Mouse (Mus musculus) cerebellum, postnatal 36 days (tissue): ENCODE measurements around the gene Ivns1abp.
"Not testable (repeated sequence)": the region's sequence is repeated elsewhere in the genome, so short reads cannot be mapped to it uniquely, and the experiment has no call there.

Experiments
- DNase-seq, 2 experiments: peaks; one replicate each; pipeline ENCODE4 v3.0.0; 2021 to 2022; ENCODE audit warnings: mixed read lengths in 2 of 2

Gene Ivns1abp

DNA sequence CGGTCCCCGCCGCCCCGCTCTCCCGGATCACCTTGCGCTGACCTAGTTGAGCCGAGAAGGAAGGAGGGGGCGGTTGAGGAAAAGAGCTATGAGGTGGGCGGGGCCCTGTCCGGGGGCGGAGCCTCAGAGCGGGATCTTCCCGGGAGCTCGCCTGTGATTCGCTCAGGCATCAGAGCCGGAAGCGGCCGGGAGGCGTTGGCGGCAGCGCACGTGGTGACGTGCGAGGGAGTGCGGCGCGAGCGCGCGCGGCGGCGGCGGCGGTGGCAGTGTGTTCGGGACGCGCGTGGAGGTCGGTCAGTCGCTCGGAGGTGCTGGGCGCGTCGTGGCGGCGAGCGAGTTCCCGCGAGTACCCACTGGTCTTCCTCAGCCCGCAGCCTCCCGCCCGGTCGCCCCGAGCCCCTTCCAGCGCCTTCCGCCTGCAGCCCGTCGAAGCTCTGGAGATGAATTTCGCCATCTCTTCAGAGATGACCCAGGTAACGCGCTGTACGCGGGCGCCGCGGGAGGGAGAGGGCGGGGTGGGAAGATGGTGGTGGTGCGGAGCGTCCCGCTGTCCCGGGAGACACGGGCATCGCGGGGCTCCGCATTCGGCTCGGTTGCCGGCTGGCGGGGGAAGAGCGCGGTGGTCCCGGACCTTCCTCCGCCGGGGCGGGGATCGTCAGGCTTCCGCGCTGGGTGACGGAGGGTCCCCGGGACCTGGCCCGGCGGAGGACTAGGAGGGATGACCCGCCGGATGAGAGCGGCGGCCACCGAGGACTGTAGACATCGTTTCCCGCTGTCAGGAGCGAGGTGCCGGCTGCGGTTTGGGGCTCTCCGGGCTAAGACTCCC, at the start of gene Ivns1abp:
TSS of gene Ivns1abp (plus strand) at position 195 of the 826 bp plus-strand sequence.
- DNase-seq, result peak; percentile 97 to 99

- no peak for DNase-seq
Measured at GRCm38 (mm10) chr1:151295486-151295885, 48.8 kb upstream of the Ivns1abp start.

GRCm38 (mm10) chr1:151296621-151297020, 47.7 kb upstream of the Ivns1abp start:
- DNase-seq, result no peak

DNA sequence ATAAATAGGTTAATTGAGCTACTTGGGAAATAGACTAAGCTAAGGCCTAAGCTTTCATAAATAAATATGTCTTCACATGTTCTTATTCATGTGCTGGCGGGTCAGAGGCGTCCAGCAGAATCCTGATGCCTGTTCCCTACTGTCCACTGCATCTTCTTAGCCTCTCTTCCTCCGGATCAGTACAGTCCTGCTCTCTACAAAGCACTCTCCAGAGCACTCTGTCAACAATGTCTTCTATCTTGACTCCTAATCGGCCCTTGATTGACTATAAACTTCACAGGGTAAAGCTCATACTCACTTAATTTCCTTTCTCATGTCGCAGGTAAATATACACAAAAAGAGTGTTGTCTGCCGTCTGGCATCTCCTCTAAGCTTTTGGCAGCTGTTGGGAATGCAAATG, 47.3 kb upstream of the Ivns1abp start:
- no peak for DNase-seq

- no peak for DNase-seq
Measured at GRCm38 (mm10) chr1:151297596-151297995, 46.7 kb upstream of the Ivns1abp start.

- no peak for DNase-seq
Measured at GRCm38 (mm10) chr1:151301456-151301855, 42.8 kb upstream of the Ivns1abp start.

- no peak for DNase-seq
Measured at GRCm38 (mm10) chr1:151301904-151302303, 42.4 kb upstream of the Ivns1abp start.

DNA sequence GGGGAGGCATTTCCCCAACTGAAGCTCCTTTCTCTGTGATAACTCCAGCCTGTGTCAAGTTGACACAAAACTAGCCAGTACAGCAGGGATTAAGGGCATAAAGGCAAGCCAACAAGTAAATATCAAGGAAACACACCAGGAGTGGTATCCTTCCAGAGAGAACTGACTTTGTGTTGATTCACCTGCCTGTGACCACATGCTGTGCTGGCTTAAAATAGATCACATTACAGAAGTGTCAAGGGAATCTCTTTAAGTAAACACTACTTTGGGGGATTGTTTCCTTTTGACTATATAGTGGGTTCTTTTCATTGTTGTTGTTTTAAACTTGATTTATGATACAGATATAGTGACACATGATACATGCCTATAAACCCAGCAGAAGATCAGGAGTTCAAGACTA, 41.0 kb upstream of the Ivns1abp start:
- no peak for DNase-seq

DNA sequence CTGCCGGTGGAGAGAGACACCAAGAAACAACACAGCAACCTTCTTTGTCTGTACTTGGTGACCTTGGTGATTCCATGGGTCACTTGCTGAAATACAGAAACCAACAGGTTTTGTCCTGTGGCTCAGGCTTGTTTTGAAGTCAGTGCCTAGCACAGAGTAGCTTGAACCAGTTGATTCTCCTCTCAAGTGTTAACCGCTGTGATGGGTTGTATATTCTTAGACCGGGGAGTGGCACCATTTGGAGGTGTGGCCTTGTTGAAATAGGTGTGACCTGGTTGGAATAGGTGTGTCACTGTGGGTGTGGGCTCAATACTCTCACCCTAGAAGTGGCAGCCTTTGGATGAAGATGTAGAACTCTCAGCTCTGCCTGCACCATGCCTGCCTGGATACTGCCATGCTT, 39.3 kb upstream of the Ivns1abp start:
- DNase-seq, result not testable (repeated sequence)

- DNase-seq, result no peak
Measured at GRCm38 (mm10) chr1:151307059-151307458, 37.2 kb upstream of the Ivns1abp start.

GRCm38 (mm10) chr1:151307821-151308220, 36.5 kb upstream of the Ivns1abp start:
- no peak for DNase-seq

GRCm38 (mm10) chr1:151308508-151308907, 35.8 kb upstream of the Ivns1abp start:
- no peak for DNase-seq

- no peak for DNase-seq
Measured at GRCm38 (mm10) chr1:151310511-151310910, 33.8 kb upstream of the Ivns1abp start.

GRCm38 (mm10) chr1:151311379-151311778, 32.9 kb upstream of the Ivns1abp start:
- DNase-seq, result no peak

GRCm38 (mm10) chr1:151319267-151319666, 25.0 kb upstream of the Ivns1abp start:
- DNase-seq, result no peak

- no peak for DNase-seq
Measured at GRCm38 (mm10) chr1:151320408-151320807, 23.9 kb upstream of the Ivns1abp start.

DNA sequence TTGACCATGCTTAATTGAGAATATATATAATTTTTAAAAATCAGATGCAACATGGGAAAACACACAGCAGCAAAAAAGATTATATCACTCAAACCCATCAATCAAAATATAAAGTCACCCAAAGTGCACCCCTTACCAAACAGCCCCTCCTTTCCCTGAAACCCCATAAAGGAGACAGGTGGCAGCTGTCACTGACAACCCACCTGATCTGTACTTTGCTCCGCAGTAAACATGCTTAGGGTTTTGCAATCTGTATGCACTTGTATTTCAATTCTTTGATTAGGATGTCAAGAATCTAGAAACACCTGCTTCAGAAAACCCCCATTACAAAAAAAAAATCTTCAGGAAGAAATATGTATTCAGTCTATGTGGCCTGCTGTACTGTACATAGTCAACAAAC, 18.9 kb upstream of the Ivns1abp start:
- no peak for DNase-seq

DNA sequence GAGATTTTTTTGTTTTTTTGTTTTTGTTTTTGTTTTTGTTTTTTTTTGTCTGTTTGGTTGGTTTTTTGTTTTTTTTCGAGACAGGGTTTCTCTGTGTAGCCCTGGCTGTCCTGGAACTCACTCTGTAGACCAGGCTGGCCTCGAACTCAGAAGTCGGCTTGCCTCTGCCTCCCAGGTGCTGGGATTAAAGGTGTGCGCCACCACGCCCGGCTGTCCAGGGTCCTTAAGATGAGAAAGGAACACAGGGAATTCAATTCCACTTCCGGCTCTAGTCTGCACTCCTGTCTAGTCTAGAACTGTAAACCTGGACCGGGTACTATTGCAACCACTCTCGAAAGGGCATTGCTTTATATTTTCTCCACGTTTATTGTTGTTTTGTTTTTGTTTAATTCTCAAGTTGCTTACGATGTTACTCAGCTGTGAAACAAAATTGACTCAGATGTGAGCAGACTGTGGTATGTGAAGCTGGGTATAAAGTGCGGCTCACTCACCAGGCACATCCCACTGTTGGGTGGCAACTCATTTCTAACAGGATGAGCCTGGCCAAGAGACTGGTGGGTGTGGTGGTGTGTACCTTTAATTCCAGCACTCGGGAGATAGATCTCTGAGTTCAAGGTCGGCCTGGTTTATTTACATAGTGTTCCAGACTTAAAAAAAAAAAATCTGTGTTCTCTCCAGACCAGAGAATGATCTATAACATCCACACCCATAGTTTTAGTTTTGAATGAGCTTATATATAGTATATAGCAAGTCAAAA, 15.8 kb upstream of the Ivns1abp start:
- DNase-seq, result no peak

DNA sequence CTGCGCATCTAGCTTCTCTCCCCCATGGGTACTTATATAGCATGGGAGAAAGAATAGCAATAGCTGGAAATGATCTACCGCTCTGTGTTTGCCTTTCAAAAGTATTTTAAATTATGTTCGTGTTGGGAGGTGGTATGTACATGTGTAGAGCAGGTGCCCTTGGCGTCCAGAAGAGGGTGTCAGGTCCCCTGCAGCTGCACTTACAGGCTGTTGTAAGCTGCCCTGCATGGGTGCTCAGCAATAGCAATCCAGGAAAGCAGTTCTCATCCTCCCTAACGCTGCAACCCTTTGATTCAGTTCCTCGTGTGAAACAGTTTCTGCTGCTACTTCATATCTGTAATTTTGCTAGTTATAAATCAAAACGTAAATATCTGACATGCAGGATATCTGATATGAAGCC, 14.7 kb upstream of the Ivns1abp start:
- no peak for DNase-seq

DNA sequence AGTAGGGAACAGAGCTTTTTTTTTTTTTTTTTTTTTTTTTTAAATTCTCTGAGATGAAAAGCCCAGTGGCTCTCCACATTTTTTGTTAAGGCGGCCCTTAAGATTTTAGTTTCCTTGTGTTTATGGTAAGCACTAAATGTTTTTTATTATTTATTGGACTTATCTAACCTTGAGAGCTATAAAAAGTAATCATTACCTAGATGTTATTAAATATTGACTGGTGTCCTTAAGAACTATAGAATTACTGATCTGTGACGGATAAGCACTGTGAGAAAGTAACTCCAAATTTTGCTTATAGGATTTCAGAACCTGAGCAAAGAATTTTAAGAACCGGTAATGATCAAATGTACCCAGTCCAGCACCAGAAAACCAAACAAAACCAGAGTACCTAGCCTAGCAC, 11.5 kb upstream of the Ivns1abp start:
- no peak for DNase-seq

DNA sequence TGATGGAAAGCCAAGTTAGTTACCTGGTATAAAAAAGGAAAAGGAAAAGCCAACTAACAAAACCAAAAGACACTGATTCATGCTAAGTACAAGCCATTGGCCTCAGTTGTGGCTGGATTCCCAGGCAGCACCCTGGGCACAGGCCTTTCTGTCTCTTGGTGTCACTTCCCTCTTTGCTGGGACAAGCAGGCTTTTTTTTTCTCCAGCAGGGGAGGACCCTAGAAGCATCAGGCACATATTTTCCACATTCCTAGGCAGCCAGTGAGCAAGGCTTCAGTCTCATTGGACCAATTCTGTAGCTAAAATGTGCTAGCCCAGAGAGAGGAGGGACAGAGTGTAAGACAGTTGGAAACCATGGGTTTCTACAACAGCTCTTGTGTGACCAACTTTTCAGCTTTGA, 6.0 kb upstream of the Ivns1abp start:
- no peak for DNase-seq

- DNase-seq, result no peak
Measured at GRCm38 (mm10) chr1:151338941-151339340, 5.3 kb upstream of the Ivns1abp start.

DNA sequence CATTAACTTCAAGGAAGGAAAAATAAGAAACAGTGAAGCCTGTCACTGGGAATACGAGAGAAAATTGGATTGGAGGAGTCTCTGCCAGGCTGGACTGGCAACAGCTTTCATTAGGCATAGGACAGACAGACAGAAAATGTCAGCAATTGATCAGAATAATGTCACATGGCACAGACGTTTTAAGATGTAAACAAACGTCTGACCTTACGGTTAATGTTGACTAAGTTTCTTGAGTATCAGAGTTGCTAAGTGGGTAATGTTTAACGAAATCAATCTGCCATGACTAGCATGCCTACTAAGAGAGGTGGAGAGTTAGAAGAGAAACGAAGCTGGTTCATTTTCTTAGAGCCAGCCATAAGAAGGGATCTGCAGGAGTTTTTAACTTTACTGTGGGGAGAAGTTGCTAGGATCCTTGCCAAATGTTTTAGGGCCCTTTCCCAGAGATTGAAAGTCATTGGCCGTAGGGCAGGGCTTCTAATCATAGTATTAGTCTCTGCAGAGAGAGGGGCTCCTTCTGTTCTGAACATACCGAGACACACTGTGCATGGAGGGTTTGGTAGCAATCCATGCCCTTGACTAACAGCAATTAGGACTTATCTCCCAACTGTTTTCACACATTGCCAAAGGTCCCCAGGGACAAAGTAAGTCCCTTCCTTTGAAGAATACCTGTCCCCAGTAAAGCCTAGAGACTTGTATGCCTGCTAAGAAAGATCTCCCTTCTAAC, 2.8 kb upstream of the Ivns1abp start:
- DNase-seq, result no peak
